Comparison of ENCODE assay signal across 8 mouse cellular contexts in the genomic region with DNA sequence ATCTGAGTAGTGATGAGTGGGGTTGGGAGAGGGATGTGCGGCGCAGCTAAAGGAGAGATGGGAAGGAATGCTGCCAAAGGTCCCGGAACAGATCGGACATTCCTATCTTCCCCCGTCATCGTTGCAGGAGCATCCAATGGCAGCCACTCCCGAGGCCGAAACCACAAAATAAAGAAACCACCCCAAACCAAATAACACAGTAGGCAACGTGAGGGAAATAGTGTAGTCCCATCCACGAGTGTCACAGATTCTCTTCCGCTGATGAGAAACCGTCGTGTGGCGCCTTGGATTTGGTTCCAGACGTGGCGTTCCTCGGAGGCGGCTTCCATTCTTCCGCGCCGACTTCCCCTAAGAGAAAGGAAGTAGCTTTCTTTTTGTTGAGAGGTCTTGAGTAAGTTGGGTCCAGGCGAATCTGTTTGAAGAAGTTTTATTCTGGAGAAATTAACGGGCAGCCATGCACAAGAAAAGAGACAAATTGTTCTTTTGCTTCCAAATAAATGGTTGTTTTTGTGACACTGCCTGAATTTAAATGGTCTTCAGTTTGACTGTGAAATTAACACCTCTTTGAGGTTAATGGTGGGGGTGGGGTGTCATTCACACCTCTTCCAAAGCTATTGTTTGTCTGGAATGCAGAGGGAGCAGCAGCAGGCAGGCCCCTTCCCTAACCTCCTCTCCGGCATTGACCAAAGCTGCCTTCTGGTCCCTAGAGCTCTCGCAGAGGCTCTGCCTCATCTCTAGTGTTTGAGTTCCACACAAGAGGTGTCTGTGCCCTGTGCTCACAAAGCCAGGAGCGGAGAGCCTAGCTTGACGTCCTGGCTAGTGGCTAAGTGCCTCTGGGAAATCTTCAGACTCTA.
DNase-seq lines count a peak whose midpoint lies in the region; ATAC-seq and TF ChIP-seq lines count a peak whose summit lies in the region.

No protein-coding gene starts in this region.

- intact Hi-C loops in gastrocnemius, adult 2 months (cut with DNase I): no loop called here

- H3K27ac ChIP-seq in gastrocnemius, adult 2 months: no peak overlapping the region
- H3K27ac ChIP-seq in ES-E14 (ENCODE audit: insufficient read depth, low read depth, low read length, poor library complexity, severe bottlenecking): 0 out of 2 replicates have a peak overlapping the region, but pooled peaks have one; percentile 29
- no peak overlapping the region for H3K27ac ChIP-seq in forebrain, postnatal 0 days (ENCODE audit: low read depth, low read length)
- no peak overlapping the region for H3K27ac ChIP-seq in intestine, embryonic 16.5 days (ENCODE audit: low read length)

- H3K4me3 ChIP-seq in gastrocnemius, adult 2 months: peak overlapping the region; percentile 51
- H3K4me3 ChIP-seq in ES-E14 (ENCODE audit: insufficient read depth in 1 of 2, low read depth in 1 of 2, low read length in 2 of 2, poor library complexity in 1 of 2, severe bottlenecking in 1 of 2): peak overlapping the region; percentile 13 to 40; a peak in 3 of 4 replicates
- H3K4me3 ChIP-seq in forebrain, postnatal 0 days (ENCODE audit: low read depth, low read length): peak overlapping the region; percentile 27
- H3K4me3 ChIP-seq in intestine, embryonic 16.5 days (ENCODE audit: low read length): peak overlapping the region; percentile 38

- WGBS in forebrain, postnatal 0 days: 8% methylated on average over 27 of the region's 27 CpGs
- WGBS in intestine, embryonic 16.5 days: 10% methylated on average over 27 of the region's 27 CpGs

- TF ChIP-seq CTCF in gastrocnemius, adult 2 months (IDR thresholded peaks at IDR 0.05): no peak
- TF ChIP-seq CTCF in forebrain, postnatal 0 days (IDR thresholded peaks at IDR 0.05; ENCODE audit: low read depth): no peak

- no peak for ATAC-seq in forebrain, postnatal 0 days
- ATAC-seq in intestine, embryonic 16.5 days: peak; percentile 56; the same call in 1 of the 2 replicates
- no peak for ATAC-seq in activated CD4-positive, CD25-positive, alpha-beta regulatory T cell, adult 4 months
- ATAC-seq in cerebellum, adult (ENCODE audit: insufficient number of reproducible peaks, low FRiP score, low TSS enrichment): no peak

- peak overlapping the region; percentile 43 for H3K4me2 ChIP-seq in forebrain, postnatal 0 days (ENCODE audit: low read depth)
- H3K4me2 ChIP-seq in intestine, embryonic 16.5 days (ENCODE audit: low read depth, low read length): peak overlapping the region; percentile 52

- H3K27me3 ChIP-seq in forebrain, postnatal 0 days (ENCODE audit: insufficient read depth, low read length): peaks cover 11% of the 10 kb centered on the region
- H3K27me3 ChIP-seq in intestine, embryonic 16.5 days (replicated peaks; ENCODE audit: control insufficient read depth, insufficient read depth, low read length): 0 out of 2 replicates have a peak, but pooled peaks cover 6% of the 10 kb centered on the region

- H3K9me3 ChIP-seq in ES-E14 (ENCODE audit: control insufficient read depth, insufficient read depth, low read depth, low read length): no peaks in the 10 kb centered on the region
- H3K9me3 ChIP-seq in forebrain, postnatal 0 days (ENCODE audit: low read length): no peaks in the 10 kb centered on the region
- no peaks in the 10 kb centered on the region for H3K9me3 ChIP-seq in intestine, embryonic 16.5 days (ENCODE audit: control insufficient read depth, low read length)

- in situ Hi-C loops in ES-E14 (cut with MboI; ENCODE audit: low sequenced_read_pairs in 2 of 2, unreplicated experiment in 2 of 2): no loop called here

- H3K9ac ChIP-seq in ES-E14 (ENCODE audit: insufficient read depth, low read depth, low read length, poor library complexity, severe bottlenecking): no peak overlapping the region
- H3K9ac ChIP-seq in forebrain, postnatal 0 days: no peak overlapping the region
- 0 out of 2 replicates have a peak overlapping the region, but pooled peaks have one; percentile 20 for H3K9ac ChIP-seq in intestine, embryonic 16.5 days (ENCODE audit: low read depth, low read length)

- no peaks in the 10 kb centered on the region for H3K36me3 ChIP-seq in ES-E14 (ENCODE audit: control insufficient read depth, insufficient read depth, low read length, poor library complexity, severe bottlenecking)
- no peaks in the 10 kb centered on the region for H3K36me3 ChIP-seq in forebrain, postnatal 0 days (ENCODE audit: insufficient read depth)
- no peaks in the 10 kb centered on the region for H3K36me3 ChIP-seq in intestine, embryonic 16.5 days (ENCODE audit: control insufficient read depth, insufficient read depth, low read length)

- H3K4me1 ChIP-seq in ES-E14 (ENCODE audit: control insufficient read depth in 2 of 2, insufficient read depth in 2 of 2, low read length in 2 of 2, poor library complexity in 1 of 2): peaks cover 3 to 21% of the 10 kb centered on the region in 2 experiments; a peak in 3 of 4 replicates
- H3K4me1 ChIP-seq in forebrain, postnatal 0 days (ENCODE audit: insufficient read depth): no peaks in the 10 kb centered on the region
- H3K4me1 ChIP-seq in intestine, embryonic 16.5 days (ENCODE audit: control insufficient read depth, insufficient read depth, low read length): 0 out of 2 replicates have a peak, but pooled peaks cover 5% of the 10 kb centered on the region

- peak; percentile 23 for DNase-seq in gastrocnemius, adult 2 months
- no peak for DNase-seq in gastrocnemius, postnatal 25 days
- DNase-seq in ES-E14 (ENCODE audit: low read depth, low spot score): peak; percentile 68
- peak; percentile 16 for DNase-seq in forebrain, postnatal 0 days
- DNase-seq in naive thymus-derived CD4-positive, alpha-beta T cell, adult 2 months (ENCODE audit: low read depth): peak; percentile 56

TF ChIP-seq in ES-E14, 5 proteins besides CTCF, POLR2A, EP300 and RAD21:
- TF ChIP-seq ZNF384 (IDR thresholded peaks at IDR 0.05; ENCODE audit: low read depth, low read length) (no peak), ZC3H11A (IDR thresholded peaks at IDR 0.05; ENCODE audit: borderline replicate concordance, low read depth, low read length) (no peak), CHD2 (IDR thresholded peaks at IDR 0.05; ENCODE audit: low read depth, low read length) (no peak)
